Mouse (Mus musculus) erythroblast, embryonic 14.5 days (primary cell): ENCODE results near the gene Olfr221. TPM values are rescaled to one million over a fixed set of nuclear protein-coding genes. Genes with fewer than 3 reads are reported as not detected.

Experiments used
- H3K27me3 ChIP-seq: 2 replicates; pipeline ENCODE4 v1.6.1; 2012; ENCODE audit warnings: inconsistent platforms; ENCODE audit not compliant: control insufficient read depth
- H3K36me3 ChIP-seq: 2 replicates; pipeline ENCODE4 v1.6.1; 2012; ENCODE audit warnings: mild to moderate bottlenecking, inconsistent platforms; ENCODE audit not compliant: control insufficient read depth
- H3K4me1 ChIP-seq: 2 replicates; pipeline ENCODE4 v1.6.1; 2012; ENCODE audit warnings: inconsistent platforms; ENCODE audit not compliant: control insufficient read depth
- H3K4me3 ChIP-seq: replicated peaks from 2 replicates; pipeline ENCODE3; 2012; ENCODE audit warnings: moderate library complexity, mild to moderate bottlenecking, inconsistent platforms
- H3K9me3 ChIP-seq: 2 replicates; pipeline ENCODE4 v1.6.1; 2012; ENCODE audit warnings: low read length, inconsistent platforms, mixed read lengths; ENCODE audit not compliant: control insufficient read depth
- GATA1 ChIP-seq: IDR thresholded peaks from 2 replicates; pipeline ENCODE4 v1.6.1; 2012; ENCODE audit warnings: low read length, inconsistent platforms, mixed read lengths
- TAL1 ChIP-seq: IDR thresholded peaks from 3 replicates; pipeline ENCODE4 v1.6.1; 2012; ENCODE audit warnings: low read length, inconsistent platforms, mixed read lengths
- polyA plus RNA-seq: library from polyadenylated mRNA; stranded (reverse); fragments of >175 nt; gene quantifications from 2 replicates; pipeline ENCODE4 v1.2.3, GENCODE M21; 2012

The Olfr221 gene
- polyA plus RNA-seq, 1 experiment, result not detected

DNA sequence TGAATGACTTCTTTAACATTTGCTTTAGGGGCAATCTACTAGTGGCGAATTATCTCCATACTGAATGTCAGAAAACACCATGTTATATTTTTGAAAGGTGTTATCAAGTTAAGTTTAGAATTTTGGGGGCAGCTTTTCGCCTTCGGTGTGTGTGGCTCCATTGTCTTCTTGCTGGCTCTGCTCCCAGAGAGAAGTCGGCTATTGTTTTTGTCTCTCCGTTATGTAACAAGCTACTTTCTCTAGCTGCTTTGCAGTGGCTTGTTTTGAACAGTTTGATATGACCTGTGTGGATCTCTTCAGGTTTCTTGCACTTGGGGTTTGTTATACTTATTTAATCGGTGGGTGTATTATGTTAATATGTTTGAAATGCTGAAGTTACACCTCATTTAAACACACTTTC is 1.2 kb upstream of the Olfr221 start:
- TF ChIP-seq TAL1, result no peak
- TF ChIP-seq GATA1, result no peak
- H3K27me3 ChIP-seq, result peaks cover 10% of the 10 kb centered on the region
- no peaks in the 10 kb centered on the region for H3K36me3 ChIP-seq
- peaks cover 2% of the 10 kb centered on the region; the same call in 1 of the 2 replicates for H3K4me1 ChIP-seq
- H3K9me3 ChIP-seq, result no peaks in the 10 kb centered on the region
- H3K4me3 ChIP-seq, result no peak overlapping the region

DNA sequence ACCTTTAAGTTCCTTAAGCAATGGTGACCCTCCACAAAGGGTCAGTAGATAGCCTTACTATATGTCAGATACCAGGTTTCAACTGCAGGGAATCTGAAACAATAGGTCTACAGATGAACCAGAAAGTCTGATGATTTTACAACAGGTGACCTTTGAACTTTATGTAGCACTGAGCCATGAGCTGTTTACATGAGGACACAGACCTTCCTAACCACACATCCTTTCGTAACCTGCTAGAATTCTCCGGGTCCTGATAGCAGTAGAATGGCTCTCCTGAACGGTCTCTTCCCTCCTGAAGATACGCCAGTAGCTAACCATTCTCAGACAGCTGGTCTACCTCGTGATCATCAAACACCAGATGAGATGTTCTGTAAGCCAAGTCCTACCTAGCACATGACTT is 2.9 kb downstream of the Olfr221 start:
- TF ChIP-seq TAL1 (no peak), GATA1 (no peak)
- peaks cover 10% of the 10 kb centered on the region for H3K27me3 ChIP-seq
- H3K4me3 ChIP-seq, result no peak overlapping the region
- H3K4me1 ChIP-seq, result no peaks in the 10 kb centered on the region
- no peaks in the 10 kb centered on the region for H3K9me3 ChIP-seq
- no peaks in the 10 kb centered on the region for H3K36me3 ChIP-seq

DNA sequence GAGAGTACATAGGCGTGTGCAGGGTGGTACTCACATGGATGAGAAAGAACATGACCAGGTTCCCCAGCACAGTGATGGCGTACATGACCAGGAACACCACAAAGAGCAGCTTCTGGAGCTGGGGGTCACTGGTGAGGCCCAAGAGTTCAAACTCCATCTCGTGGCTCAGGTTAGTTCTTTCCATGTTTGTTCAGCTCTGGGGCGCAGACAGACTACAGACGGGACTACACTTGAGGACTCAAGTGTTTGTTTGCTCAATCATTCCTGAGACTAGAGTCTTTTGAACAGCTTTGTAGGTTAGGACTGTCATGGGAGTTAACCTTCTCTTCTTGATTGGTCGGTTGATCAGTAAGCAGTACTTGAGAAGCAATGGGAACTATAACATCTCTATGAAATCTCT is 6.3 kb downstream of the Olfr221 start:
- no peaks in the 10 kb centered on the region for H3K27me3 ChIP-seq
- no peaks in the 10 kb centered on the region for H3K9me3 ChIP-seq
- H3K4me3 ChIP-seq, result no peak overlapping the region
- no peaks in the 10 kb centered on the region for H3K4me1 ChIP-seq
- TF ChIP-seq GATA1 (no peak), TAL1 (no peak)
- H3K36me3 ChIP-seq, result no peaks in the 10 kb centered on the region

DNA sequence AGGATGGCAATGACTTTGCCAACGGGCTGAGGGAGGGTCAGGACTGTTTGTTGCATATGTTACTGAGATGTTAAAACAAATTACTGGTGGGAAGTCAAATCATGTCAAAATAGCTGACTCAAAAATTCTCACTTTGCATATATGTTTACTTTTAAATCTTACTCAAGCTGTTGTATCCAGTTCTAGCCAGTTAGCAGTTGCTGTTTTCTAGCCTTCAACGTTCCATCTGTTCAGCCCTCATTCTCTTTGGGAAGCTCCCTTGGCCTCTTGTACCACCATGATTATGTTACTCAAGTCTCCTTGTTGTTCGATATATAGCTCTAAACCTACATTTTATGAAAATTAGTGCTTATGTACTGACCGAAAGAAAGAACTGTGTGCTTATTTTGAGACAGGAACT is 15.9 kb downstream of the Olfr221 start:
- TF ChIP-seq TAL1 (no peak), GATA1 (no peak)
- H3K9me3 ChIP-seq, result no peaks in the 10 kb centered on the region
- no peak overlapping the region for H3K4me3 ChIP-seq

DNA sequence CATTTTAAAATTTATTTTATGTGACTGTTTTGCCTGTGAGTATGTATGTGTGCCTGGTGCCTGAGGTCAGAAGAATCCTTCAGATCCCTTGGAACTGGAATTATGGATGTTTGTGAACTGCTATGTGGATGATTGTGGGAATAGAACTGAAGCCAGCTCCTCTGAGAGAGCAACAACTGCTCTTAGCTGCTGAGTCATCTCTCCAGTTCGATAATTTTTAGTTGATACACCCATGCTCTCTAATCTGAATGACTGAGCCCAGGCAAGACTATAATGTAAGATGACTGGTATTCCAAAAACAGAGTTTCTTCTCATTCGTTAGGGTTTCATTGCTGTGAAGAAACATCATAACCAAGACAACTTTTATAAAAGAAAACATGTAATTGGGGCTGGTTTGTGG is 18.1 kb downstream of the Olfr221 start:
- H3K9me3 ChIP-seq, result no peaks in the 10 kb centered on the region
- TF ChIP-seq TAL1, result no peak
- peak; percentile 35; the same call in 1 of the 2 replicates for TF ChIP-seq GATA1
- peaks cover 57% of the 10 kb centered on the region for H3K4me1 ChIP-seq
- H3K27me3 ChIP-seq, result no peaks in the 10 kb centered on the region
- H3K36me3 ChIP-seq, result no peaks in the 10 kb centered on the region
- H3K4me3 ChIP-seq, result no peak overlapping the region

More for the DNA sequence above, 15.9 kb downstream of the Olfr221 start:
- Histone ChIP-seq H3K27me3 (no peaks in the 10 kb centered on the region), H3K36me3 (no peaks in the 10 kb centered on the region), H3K4me1 (peaks cover 36% of the 10 kb centered on the region)

DNA sequence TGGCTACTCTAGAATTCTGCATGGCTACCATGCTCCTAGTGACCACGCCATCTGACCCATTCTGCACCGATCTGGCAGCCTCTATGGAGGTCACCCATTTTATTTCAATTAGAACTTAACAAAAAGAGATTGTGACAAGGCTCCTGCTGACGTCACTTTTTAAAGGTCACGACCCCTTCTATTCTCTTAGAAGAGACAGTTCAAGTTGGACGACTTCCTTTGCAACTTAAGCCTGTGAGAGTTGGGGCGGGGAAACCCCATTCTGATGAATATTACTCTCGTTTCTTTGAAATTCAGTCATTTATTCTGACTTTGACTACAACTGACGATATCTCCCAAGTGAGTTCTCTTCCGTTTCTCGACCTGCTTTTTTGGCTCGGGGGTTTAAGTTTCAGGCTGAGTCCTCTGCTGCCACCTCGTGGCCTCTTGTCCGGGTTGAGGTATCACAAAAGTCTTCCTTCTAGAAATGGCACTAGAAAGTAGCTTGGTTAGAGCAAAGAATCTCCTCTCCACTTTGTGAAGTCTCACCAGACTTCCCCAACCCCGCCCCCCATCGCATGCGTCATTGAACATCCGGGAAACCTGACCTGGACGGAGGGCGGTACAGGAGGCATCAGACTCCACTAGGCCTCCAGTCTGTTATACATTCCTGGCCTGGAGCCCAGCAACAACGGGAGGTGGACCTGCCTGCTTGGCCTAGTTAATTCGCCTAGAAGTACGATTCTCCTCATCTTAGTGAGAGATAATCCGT is 19.4 kb downstream of the Olfr221 start:
- Histone ChIP-seq H3K4me3 (peak overlapping the region; percentile 60), H3K27me3 (no peaks in the 10 kb centered on the region), H3K9me3 (no peaks in the 10 kb centered on the region), H3K4me1 (peaks cover 66% of the 10 kb centered on the region), H3K36me3 (peaks cover 7% of the 10 kb centered on the region)
- TF ChIP-seq TAL1, result no peak
- no peak for TF ChIP-seq GATA1

DNA sequence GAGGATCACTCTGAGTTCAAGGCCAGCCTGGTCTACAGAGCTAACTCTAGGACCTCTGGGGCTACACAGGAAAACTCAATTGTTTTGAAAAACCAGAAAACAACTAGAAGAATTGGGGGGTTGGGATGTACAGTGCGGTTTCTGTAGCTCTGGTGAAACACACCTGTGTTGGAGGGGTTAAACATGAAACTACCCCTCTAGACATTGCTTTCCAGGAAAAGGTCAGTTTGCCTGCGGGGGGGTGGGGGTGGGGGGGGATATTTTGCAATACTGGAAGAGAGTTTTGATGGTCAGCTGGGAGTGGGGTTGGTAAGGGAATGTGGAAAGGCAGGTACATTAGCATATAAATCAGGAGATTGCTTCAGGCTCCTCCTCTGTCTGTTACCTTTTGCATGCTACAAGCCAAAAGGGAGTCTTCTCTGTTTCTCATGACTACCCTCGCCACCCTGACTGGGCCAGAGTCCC is 20.0 kb downstream of the Olfr221 start:
- TF ChIP-seq TAL1 (no peak), GATA1 (no peak)
- H3K27me3 ChIP-seq, result no peaks in the 10 kb centered on the region
- H3K4me3 ChIP-seq, result peak overlapping the region; percentile 60
- peaks cover 7% of the 10 kb centered on the region for H3K36me3 ChIP-seq
- H3K9me3 ChIP-seq, result no peaks in the 10 kb centered on the region
- H3K4me1 ChIP-seq, result peaks cover 66% of the 10 kb centered on the region

DNA sequence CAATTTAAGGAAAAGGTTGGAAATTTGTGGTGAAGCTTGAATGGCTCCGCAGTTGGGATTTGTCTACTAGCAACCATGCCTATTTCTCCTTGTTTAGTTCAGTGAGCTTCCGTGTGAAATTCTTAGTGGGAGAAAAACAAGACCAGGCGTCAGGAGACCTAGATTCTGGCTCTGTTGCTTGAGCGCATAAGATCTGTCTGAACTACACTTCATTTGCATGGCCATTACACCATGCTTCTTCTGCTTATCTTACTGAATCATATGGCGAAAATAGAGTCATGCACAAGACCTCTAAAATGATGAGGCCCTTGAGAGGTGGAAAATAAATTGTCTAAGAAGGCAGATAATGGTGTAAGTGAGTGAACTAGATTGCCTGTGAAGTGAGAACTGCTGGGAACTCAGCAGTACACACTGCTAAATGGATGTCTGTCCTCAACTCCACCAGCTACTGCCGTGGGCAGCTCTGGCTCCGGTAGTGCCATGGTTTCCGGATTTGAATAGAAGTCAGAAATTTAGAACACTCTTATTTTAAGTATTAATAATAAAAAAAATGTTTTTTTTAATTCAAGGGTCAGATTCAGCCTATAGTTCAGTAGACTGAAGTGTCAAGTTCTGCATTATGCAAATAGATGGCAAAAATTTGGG is 20.6 kb downstream of the Olfr221 start:
- Histone ChIP-seq H3K4me3 (no peak overlapping the region), H3K36me3 (peaks cover 11% of the 10 kb centered on the region), H3K9me3 (no peaks in the 10 kb centered on the region), H3K4me1 (peaks cover 71% of the 10 kb centered on the region), H3K27me3 (no peaks in the 10 kb centered on the region)
- TF ChIP-seq TAL1 (no peak), GATA1 (no peak)

DNA sequence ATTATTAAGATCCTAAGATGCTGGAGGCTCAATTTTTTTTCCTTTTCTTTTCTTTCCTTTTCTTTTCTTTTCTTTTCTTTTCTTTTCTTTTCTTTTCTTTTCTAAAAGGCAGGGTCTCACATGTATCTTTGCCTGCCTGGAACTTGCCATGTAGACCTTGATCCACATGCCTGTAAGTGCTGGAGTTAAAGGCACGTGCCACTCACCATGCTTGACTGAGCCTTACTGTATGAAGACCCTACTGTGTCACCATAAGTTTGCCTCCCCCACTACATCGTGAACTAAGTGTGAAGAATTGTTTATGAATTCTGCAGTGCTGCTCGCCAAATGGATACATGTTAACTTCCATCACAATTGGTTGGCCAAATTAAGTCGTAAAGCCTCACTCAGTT is 21.1 kb downstream of the Olfr221 start:
- Histone ChIP-seq H3K27me3 (no peaks in the 10 kb centered on the region), H3K36me3 (peaks cover 12% of the 10 kb centered on the region), H3K4me1 (peaks cover 74% of the 10 kb centered on the region), H3K9me3 (no peaks in the 10 kb centered on the region), H3K4me3 (no peak overlapping the region)
- TF ChIP-seq GATA1 (no peak), TAL1 (no peak)
